Mouse (Mus musculus) cerebellum, adult 8-10 months (tissue): ENCODE data around the gene Thap8.
"Not testable (repeated sequence)": the region's sequence is repeated elsewhere in the genome, so short reads cannot be mapped to it uniquely, and the experiment has no call there.

Source experiments
- DNase-seq: peaks from one replicate; pipeline ENCODE4 v3.0.0; 2022

The Thap8 gene

GRCm38 (mm10) chr7:30279951-30280669 lies at the start of gene Thap8, which contains the start of gene Wdr62:
Gene Thap8, plus strand, starts transcription at chr7:30280094.
Gene Wdr62, minus strand, starts transcription at chr7:30280419.
- peak; percentile 90 for DNase-seq

- DNase-seq = no peak
Measured at GRCm38 (mm10) chr7:30231328-30231668, 48.6 kb upstream of the Thap8 start.

GRCm38 (mm10) chr7:30231669-30232454 lies 48.0 kb upstream of the Thap8 start, which contains the start of the genes Polr2i and Tbcb:
Gene Polr2i, plus strand, starts transcription at chr7:30231948.
Gene Tbcb, minus strand, starts transcription at chr7:30232272.
- peak; percentile 98 for DNase-seq

- peak; percentile 67 for DNase-seq
Measured at GRCm38 (mm10) chr7:30232631-30233148, 47.2 kb upstream of the Thap8 start.

GRCm38 (mm10) chr7:30233387-30233786 lies 46.5 kb upstream of the Thap8 start:
- DNase-seq = peak; percentile 47

- DNase-seq = no peak
Measured at GRCm38 (mm10) chr7:30234276-30234858, 45.5 kb upstream of the Thap8 start.

- no peak for DNase-seq
Measured at GRCm38 (mm10) chr7:30235091-30235490, 44.8 kb upstream of the Thap8 start.

- no peak for DNase-seq
Measured at GRCm38 (mm10) chr7:30235625-30236024, 44.3 kb upstream of the Thap8 start, which contains the start of gene Ovol3. Gene Ovol3, minus strand, starts transcription at chr7:30235725.

- not testable (repeated sequence) for DNase-seq
Measured at GRCm38 (mm10) chr7:30237374-30237773, 42.5 kb upstream of the Thap8 start.

GRCm38 (mm10) chr7:30251956-30252954 lies 27.6 kb upstream of the Thap8 start:
- DNase-seq = no peak

- no peak for DNase-seq
Measured at GRCm38 (mm10) chr7:30265041-30265440, 14.9 kb upstream of the Thap8 start.

GRCm38 (mm10) chr7:30265531-30265930 lies 14.4 kb upstream of the Thap8 start:
- no peak for DNase-seq

- DNase-seq = no peak
Measured at GRCm38 (mm10) chr7:30265935-30266334, 14.0 kb upstream of the Thap8 start.

- DNase-seq = no peak
Measured at GRCm38 (mm10) chr7:30266780-30267179, 13.1 kb upstream of the Thap8 start.

- no peak for DNase-seq
Measured at GRCm38 (mm10) chr7:30269641-30270040, 10.3 kb upstream of the Thap8 start.

- DNase-seq = no peak
Measured at GRCm38 (mm10) chr7:30274383-30274782, 5.5 kb upstream of the Thap8 start.

- DNase-seq = no peak
Measured at GRCm38 (mm10) chr7:30278911-30279310, 983 bp upstream of the Thap8 start.

GRCm38 (mm10) chr7:30279536-30279935 lies 358 bp upstream of the Thap8 start:
- peak; percentile 11 for DNase-seq

GRCm38 (mm10) chr7:30280670-30281138 lies 810 bp downstream of the Thap8 start:
- peak; percentile 81 for DNase-seq

GRCm38 (mm10) chr7:30281522-30281921 lies 1.6 kb downstream of the Thap8 start:
- peak; percentile 10 for DNase-seq

GRCm38 (mm10) chr7:30282740-30283139 lies 2.8 kb downstream of the Thap8 start:
- DNase-seq = no peak
